Mouse (Mus musculus) neural tube, embryonic 11.5 days (tissue): ENCODE measurements around the gene Macrod2. TPM values are rescaled to one million over a fixed set of nuclear protein-coding genes. Genes with fewer than 3 reads are reported as not detected.
A peak's percentile ranks its signal among the peaks of the same experiment; 100 is the strongest.

Experiments used
- ATAC-seq: fragments of 200-750 bp; cut with Nextera tagmentation; 2 replicates; pipeline ENCODE4 v1.8.0; 2017; ENCODE audit warnings: moderate number of reproducible peaks, mild to moderate bottlenecking, moderate TSS enrichment, moderate library complexity; ENCODE audit not compliant: insufficient read depth, low FRiP score, low TSS enrichment
- DNase-seq: peaks from one replicate; pipeline ENCODE4 v3.0.0-alpha.2; 2015; ENCODE audit warnings: low spot score
- H3K27ac ChIP-seq: fragments of 300-500 bp; sonication (generic); 2 replicates; pipeline ENCODE4 v1.5.1; 2014; ENCODE audit warnings: low read depth, mild to moderate bottlenecking, low read length
- H3K27me3 ChIP-seq: fragments of 300-500 bp; sonication (generic); 2 replicates; pipeline ENCODE4 v1.6.1; 2014; ENCODE audit warnings: mild to moderate bottlenecking, low read length, mixed read lengths; ENCODE audit not compliant: control insufficient read depth, insufficient read depth
- H3K36me3 ChIP-seq: fragments of 300-500 bp; sonication (generic); 2 replicates; pipeline ENCODE4 v1.6.1; 2014; ENCODE audit warnings: mild to moderate bottlenecking, low read length, moderate library complexity, mixed read lengths; ENCODE audit not compliant: control insufficient read depth, insufficient read depth
- H3K4me1 ChIP-seq: fragments of 300-500 bp; sonication (generic); 2 replicates; pipeline ENCODE4 v1.6.1; 2014; ENCODE audit warnings: low read length, mixed read lengths; ENCODE audit not compliant: control insufficient read depth, insufficient read depth
- H3K4me2 ChIP-seq: fragments of 300-500 bp; sonication (generic); 2 replicates; pipeline ENCODE4 v1.6.1; 2014; ENCODE audit warnings: low read depth, mild to moderate bottlenecking, moderate library complexity
- H3K4me3 ChIP-seq: fragments of 300-500 bp; sonication (generic); 2 replicates; pipeline ENCODE4 v1.5.1; 2014; ENCODE audit warnings: low read depth, low read length
- H3K9ac ChIP-seq: fragments of 300-500 bp; sonication (generic); 2 replicates; pipeline ENCODE4 v1.6.1; 2014; ENCODE audit warnings: mild to moderate bottlenecking, low read length
- H3K9me3 ChIP-seq: fragments of 300-500 bp; sonication (generic); 2 replicates; pipeline ENCODE4 v1.6.1; 2016; ENCODE audit warnings: low read length; ENCODE audit not compliant: control insufficient read depth
- WGBS: fragments of 180-500 bp; shearing (Covaris S2); extraction: QIAGEN DNeasy Blood & Tissue Kit; methylation state at CpG from one replicate; pipeline ENCODE4 v1.1.7; 2014; 5-methylcytosine and 5-hydroxymethylcytosine counted together
- polyA plus RNA-seq: library from polyadenylated mRNA; unstranded; fragments of >200 nt; fragmentation: Nextera tagmentation; extraction: Ambion mirVana; gene quantifications from 2 replicates; pipeline ENCODE4 v1.2.1, GENCODE M21; 2014

Gene Macrod2
- polyA plus RNA-seq, 1 experiment from 2014 or later = 46.0 TPM

- no peak for ATAC-seq
- Histone ChIP-seq H3K36me3 (no peaks in the 10 kb centered on the region), H3K4me3 (no peak overlapping the region), H3K4me2 (no peak overlapping the region), H3K27me3 (no peaks in the 10 kb centered on the region), H3K4me1 (no peaks in the 10 kb centered on the region), H3K9ac (no peak overlapping the region), H3K9me3 (no peaks in the 10 kb centered on the region), H3K27ac (no peak overlapping the region)
- no peak for DNase-seq
- WGBS = 89% methylated on average over 4 of the region's 4 CpGs
Observed at GRCm38 (mm10) chr2:141834156-141834782, 1439.2 kb downstream of the Macrod2 start.

- ATAC-seq = no peak
- no peak overlapping the region for H3K4me2 ChIP-seq
- no peak overlapping the region for H3K27ac ChIP-seq
- H3K9me3 ChIP-seq = no peaks in the 10 kb centered on the region
- no peak overlapping the region for H3K4me3 ChIP-seq
- no peaks in the 10 kb centered on the region for H3K4me1 ChIP-seq
- DNase-seq = no peak
- no peaks in the 10 kb centered on the region for H3K36me3 ChIP-seq
- H3K9ac ChIP-seq = no peak overlapping the region
- WGBS = 81% methylated on average over 6 of the region's 6 CpGs
- H3K27me3 ChIP-seq = no peaks in the 10 kb centered on the region
Observed at GRCm38 (mm10) chr2:141844408-141845175, 1449.5 kb downstream of the Macrod2 start.

GRCm38 (mm10) chr2:141859220-141859619 lies 1464.1 kb downstream of the Macrod2 start:
- DNase-seq (peak; percentile 57), ATAC-seq (no peak)
- WGBS = 18% methylated on average over 2 of the region's 2 CpGs
- no peak overlapping the region for H3K27ac ChIP-seq
- no peak overlapping the region for H3K4me2 ChIP-seq
- no peak overlapping the region for H3K9ac ChIP-seq
- no peaks in the 10 kb centered on the region for H3K27me3 ChIP-seq
- H3K9me3 ChIP-seq = no peaks in the 10 kb centered on the region
- H3K36me3 ChIP-seq = no peaks in the 10 kb centered on the region
- H3K4me1 ChIP-seq = peaks cover 3% of the 10 kb centered on the region; the same call in 1 of the 2 replicates
- no peak overlapping the region for H3K4me3 ChIP-seq

DNA sequence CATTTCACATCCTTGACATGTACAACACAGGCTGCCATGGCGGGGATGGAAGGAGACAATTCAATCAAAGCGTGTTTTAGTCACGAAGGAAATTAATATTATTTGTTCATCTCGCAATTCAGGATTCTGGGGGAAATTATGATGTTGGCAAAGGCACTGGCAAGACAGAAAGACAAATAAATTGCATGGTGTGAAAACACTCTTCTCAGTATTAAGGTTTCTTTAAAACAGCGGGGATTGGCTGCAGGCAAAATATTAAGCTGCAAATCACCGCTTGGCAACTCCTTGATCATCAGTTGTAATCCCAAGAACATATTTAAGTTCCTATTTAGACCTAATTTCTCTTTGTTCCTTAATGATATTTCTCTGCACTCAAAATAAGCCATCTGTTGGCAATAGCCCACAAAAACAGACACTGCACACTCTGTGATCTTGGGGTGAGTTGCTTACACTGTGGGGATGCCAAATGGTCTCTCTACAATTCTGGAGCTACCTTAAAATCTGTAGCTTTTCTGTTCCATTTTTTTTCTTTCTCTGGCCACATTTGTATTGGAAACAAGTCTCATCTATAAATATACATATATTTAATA lies 1466.7 kb downstream of the Macrod2 start:
- H3K9ac ChIP-seq = no peak overlapping the region
- no peak for DNase-seq
- ATAC-seq = no peak
- H3K9me3 ChIP-seq = no peaks in the 10 kb centered on the region
- no peak overlapping the region for H3K27ac ChIP-seq
- no peak overlapping the region for H3K4me2 ChIP-seq
- H3K27me3 ChIP-seq = no peaks in the 10 kb centered on the region
- WGBS = 91% methylated on average over 6 of the region's 6 CpGs
- no peak overlapping the region for H3K4me3 ChIP-seq
- no peaks in the 10 kb centered on the region for H3K36me3 ChIP-seq
- peaks cover 3% of the 10 kb centered on the region; the same call in 1 of the 2 replicates for H3K4me1 ChIP-seq

- H3K4me3 ChIP-seq = no peak overlapping the region
- H3K9me3 ChIP-seq = no peaks in the 10 kb centered on the region
- H3K4me1 ChIP-seq = peaks cover 3% of the 10 kb centered on the region; the same call in 1 of the 2 replicates
- no peak overlapping the region for H3K9ac ChIP-seq
- DNase-seq (no peak), ATAC-seq (no peak)
- H3K36me3 ChIP-seq = no peaks in the 10 kb centered on the region
- WGBS = 42% methylated on average over 9 of the region's 9 CpGs
- H3K27ac ChIP-seq = no peak overlapping the region
- H3K4me2 ChIP-seq = no peak overlapping the region
- no peaks in the 10 kb centered on the region for H3K27me3 ChIP-seq
Observed at GRCm38 (mm10) chr2:141862531-141863265, 1467.6 kb downstream of the Macrod2 start.

GRCm38 (mm10) chr2:141863628-141864165 lies 1468.6 kb downstream of the Macrod2 start:
- no peak for DNase-seq

DNA sequence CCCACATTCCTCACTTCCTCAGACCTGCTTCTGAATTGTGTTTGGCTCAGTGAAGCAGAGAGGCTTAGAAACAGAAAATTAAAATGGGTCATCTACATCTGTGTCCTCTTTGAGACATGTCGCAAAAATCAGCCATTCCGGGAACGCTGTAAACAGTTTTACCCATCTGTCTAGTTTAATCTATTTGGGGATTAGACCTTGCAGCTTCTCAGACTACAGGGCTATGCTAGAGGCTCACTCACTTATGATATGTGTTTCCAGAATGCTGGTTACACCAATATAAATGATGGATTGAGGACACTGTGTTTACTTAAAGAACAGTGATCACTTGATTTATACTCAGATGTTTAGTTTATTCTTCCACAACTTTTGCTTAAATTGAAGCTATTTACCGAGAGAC lies 1475.8 kb downstream of the Macrod2 start:
- Histone ChIP-seq H3K4me1 (no peaks in the 10 kb centered on the region), H3K27ac (no peak overlapping the region), H3K9ac (no peak overlapping the region), H3K4me3 (no peak overlapping the region), H3K36me3 (no peaks in the 10 kb centered on the region), H3K4me2 (no peak overlapping the region), H3K9me3 (no peaks in the 10 kb centered on the region), H3K27me3 (no peaks in the 10 kb centered on the region)
- ATAC-seq = no peak
- WGBS = 90% methylated on average over 4 of the region's 4 CpGs
- no peak for DNase-seq

More at GRCm38 (mm10) chr2:141863628-141864165, 1468.6 kb downstream of the Macrod2 start:
- Histone ChIP-seq H3K4me3 (no peak overlapping the region), H3K4me2 (no peak overlapping the region), H3K27ac (no peak overlapping the region), H3K36me3 (no peaks in the 10 kb centered on the region), H3K4me1 (peaks cover 3% of the 10 kb centered on the region; the same call in 1 of the 2 replicates), H3K9me3 (no peaks in the 10 kb centered on the region), H3K27me3 (no peaks in the 10 kb centered on the region), H3K9ac (no peak overlapping the region)
- WGBS = 82% methylated on average over 2 of the region's 2 CpGs
- ATAC-seq = no peak

GRCm38 (mm10) chr2:141876155-141876851 lies 1481.2 kb downstream of the Macrod2 start:
- Histone ChIP-seq H3K4me3 (no peak overlapping the region), H3K27ac (no peak overlapping the region), H3K27me3 (no peaks in the 10 kb centered on the region), H3K4me1 (no peaks in the 10 kb centered on the region), H3K9ac (no peak overlapping the region), H3K4me2 (no peak overlapping the region), H3K9me3 (no peaks in the 10 kb centered on the region), H3K36me3 (no peaks in the 10 kb centered on the region)
- no peak for DNase-seq
- ATAC-seq = no peak
- WGBS = 55% methylated on average over 10 of the region's 10 CpGs
